Mouse (Mus musculus) monocyte, adult 5-6 weeks (primary cell): Measurements from ENCODE around the gene Bsdc1. TPM values are rescaled to one million over a fixed set of nuclear protein-coding genes. Genes with fewer than 3 reads are reported as not detected.

Experiments
- ATAC-seq: fragments of 153-309, 156-312 bp; replicated peaks from 2 replicates; pipeline ENCODE4 v1.8.0; 2017; ENCODE audit warnings: mild to moderate bottlenecking; ENCODE audit not compliant: low TSS enrichment, insufficient number of reproducible peaks, severe bottlenecking, poor library complexity, low FRiP score
- total RNA-seq: library from RNA; stranded (forward); fragments of 200-1000, 200-491, 200-594 nt; gene quantifications from 3 replicates; pipeline ENCODE4 v1.2.3, GENCODE M21; 2017

The Bsdc1 gene
- total RNA-seq, 1 experiment from 2014 or later = 52.5 TPM

DNA sequence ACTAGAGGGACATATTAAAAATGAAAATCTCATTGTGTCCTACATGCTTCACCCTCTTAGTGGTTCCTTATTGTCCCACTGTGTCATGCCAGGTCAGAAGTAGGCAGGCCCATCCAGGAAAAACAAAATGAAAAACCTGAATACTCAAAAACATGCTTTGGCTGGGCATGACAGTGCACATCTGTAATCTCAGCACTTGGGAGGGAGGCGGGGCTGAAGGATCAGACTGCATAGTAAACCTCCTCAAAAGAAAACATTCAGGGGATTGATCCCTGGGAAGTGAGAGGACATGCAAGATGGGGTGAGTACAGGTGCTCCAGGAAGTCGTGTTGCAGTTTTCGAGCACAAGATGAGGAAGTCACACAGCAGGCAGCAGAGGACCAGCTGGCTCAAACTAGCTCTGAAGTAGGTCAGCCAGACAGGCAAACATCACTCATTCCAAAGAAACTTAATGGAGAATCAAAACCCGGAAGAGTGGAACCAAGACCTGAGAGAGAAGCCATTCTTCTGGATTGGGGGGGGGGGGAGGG lies 3.0 kb downstream of the Bsdc1 start:
- no peak for ATAC-seq

DNA sequence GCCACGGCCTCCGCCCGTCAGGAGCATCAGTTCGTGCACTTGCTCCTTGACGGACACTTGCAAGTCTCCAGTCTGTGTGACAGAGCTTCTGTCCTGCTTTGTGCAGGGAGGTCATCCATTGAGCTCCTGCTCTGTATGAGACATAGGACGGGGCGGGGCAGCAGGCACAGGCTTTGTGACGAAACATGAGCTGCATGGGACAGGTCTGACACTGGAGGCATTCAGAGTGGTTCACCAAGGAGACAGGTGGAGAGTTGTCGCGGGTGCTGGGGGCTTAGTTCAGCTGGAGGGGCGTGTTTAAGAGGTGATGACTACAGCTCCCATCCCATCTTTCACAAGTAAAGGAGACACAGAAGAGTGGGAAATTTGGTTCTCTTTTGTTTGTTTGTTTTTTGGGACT lies 14.7 kb downstream of the Bsdc1 start:
- ATAC-seq = no peak

DNA sequence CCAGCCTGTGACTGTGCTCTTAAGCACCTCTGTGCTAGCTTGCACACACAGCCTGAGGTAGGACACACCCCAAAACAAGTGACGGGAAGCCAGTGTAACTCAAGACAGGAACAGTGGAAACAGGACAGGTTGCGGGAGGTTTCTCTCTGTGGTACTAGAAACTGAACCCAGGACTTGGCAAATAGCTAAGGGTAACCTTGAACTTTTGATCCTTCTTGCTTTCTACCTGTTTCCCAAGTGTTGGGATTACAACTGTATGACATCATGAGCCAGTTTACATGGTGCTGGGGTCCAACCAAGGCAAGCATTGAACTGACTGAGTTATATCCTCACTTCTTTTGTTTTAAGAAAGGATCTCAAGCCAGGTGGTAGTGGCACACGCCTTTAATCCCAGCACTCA lies 18.5 kb downstream of the Bsdc1 start:
- no peak for ATAC-seq

DNA sequence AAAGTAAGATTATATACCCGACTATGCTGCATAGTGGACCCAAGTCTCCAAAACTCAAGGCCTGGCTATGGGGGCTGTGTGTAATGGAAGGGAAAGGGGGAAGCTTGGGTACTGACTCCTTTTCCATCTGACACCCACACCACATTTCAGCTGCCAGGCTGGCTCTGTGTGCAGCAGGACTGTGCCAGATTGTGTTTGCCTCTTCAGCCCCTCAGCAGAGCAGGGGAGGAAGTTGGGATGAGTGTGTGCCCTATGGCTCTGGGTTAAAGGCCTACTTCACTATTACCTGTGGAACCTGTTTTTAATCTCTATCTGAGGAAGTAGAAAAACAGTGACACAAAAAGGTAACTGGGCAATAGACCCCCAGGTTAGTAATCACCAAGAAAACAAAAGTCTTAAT lies 19.7 kb downstream of the Bsdc1 start:
- ATAC-seq = no peak

DNA sequence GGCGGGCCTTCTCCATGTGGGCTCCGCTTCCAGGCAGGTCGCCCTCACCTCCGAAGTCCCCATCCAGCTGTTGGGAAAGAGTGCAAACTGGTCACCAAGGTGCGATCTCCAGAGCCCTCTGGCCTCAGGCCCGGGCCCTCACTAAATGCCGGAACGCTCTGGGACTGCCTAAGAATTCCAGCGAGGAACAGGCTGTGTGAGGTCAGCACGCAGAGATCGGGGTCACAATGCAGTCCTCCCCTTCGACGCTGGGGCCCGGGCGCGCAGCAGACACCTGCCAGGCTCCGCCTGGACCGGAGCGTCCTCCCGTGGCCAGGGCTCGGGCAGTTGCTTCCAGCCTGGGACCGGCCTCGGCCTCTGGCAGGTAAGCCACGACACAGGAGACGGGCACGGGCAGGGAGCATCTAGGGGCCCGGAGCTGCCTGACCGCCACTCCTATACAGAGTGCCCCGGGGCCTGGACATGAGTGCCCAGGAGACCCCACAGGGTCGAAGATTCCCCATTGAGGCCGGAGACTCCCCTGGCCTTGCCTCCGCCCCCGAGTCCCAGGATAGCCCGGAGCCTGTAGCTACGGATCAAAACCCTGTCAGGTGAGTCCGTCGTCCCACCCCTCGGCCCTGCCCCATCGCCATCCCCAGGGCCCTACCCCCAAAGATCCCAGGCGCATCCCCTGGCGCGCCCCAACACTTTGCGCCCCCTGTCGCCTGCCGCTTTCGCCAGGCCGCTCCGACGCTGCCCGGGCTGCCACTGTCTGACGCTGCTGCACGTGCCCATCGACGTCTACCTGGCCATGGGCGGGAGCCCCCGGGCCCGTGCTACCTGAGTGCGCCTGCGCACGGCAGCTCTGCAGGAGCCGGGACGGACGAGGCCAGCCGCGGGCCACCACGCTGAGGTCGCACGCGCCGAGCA lies 29.8 kb downstream of the Bsdc1 start, which contains the start of the genes Tssk3 and Fam229a:
Gene Tssk3 (minus strand): TSS at position 51 of the 909 bp plus-strand sequence.
Gene Fam229a (plus strand): TSS at position 219 of the 909 bp plus-strand sequence.
- no peak for ATAC-seq

DNA sequence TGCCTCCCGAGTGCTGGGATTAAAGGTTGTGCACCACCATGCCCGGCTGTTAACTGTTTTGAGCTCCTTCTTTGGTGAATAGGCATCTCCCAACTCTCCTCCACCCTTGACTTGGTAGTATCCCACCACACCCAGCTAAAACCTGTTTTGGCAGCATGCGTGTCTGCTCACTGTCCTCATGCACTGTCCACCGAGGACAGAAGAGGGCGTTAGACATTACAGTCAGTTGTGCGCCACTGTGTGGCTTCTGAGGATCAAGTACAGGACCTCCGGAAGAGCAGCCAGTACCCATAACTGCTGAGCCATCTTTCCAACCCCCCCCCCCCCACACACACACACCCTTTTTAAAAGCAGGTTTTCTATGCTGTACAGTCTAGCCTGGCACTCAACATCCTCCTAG lies 33.3 kb downstream of the Bsdc1 start:
- no peak for ATAC-seq

DNA sequence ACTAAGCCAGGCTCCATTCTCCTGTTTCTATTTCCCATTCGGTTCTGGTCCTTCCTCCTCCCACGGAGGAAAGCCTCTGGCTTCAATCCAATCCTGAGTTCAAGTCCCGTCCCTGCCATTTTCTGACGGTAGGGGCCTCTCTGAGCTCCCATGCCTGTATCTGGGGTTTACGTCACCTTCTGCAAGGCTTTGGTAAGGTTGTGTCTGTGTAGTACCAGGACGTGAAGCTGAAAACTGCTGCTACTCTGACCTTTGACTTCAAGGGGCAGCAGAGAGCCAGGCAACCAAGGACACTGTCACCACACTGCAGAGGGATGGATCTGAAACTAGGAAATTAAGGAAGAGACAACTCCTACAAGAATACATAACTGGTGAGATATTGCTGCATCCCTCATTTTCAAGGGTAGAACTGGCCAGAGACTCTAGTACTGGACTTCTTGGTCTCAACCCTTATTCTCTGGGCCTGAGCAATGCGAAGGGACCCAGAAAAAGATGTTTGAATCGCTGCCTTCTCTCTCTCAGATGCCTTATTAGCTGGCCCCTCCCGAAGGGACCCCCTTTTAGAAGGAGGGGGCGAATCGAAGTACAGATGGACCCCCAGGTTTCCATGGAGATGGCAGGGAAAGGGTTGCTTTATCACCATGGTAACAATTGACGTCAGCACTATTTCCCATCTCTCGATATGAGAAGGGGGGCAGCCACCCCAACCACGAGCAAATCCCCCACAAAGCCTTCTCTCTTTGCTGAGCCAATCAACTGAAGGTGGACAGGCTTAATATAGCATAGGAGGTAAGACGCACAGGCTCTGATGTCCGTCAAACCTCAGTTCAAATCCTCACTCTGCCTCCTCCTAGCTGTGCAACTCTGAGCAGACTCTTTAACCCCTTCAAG lies 34.5 kb downstream of the Bsdc1 start:
- ATAC-seq = peak; percentile 72

DNA sequence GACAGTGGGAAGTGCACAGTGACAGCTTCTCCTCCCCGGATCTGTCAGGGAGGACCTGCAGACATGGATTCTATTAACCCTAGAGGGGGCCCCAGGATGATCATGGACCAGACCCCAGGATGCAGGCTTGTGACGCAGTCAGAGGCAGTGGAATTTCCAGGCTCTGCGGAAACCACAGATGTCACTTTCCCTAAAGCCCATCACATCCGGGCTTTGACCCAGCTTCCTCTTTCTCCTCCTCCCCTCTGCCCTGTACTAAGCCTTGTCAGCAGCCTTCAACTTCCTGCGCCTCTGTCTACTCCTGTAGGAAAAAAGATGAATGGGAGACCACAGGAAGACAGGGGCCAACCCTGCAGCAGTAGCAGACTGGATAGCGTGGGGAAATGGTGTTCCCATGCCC lies 35.2 kb downstream of the Bsdc1 start:
- ATAC-seq = peak; percentile 48

DNA sequence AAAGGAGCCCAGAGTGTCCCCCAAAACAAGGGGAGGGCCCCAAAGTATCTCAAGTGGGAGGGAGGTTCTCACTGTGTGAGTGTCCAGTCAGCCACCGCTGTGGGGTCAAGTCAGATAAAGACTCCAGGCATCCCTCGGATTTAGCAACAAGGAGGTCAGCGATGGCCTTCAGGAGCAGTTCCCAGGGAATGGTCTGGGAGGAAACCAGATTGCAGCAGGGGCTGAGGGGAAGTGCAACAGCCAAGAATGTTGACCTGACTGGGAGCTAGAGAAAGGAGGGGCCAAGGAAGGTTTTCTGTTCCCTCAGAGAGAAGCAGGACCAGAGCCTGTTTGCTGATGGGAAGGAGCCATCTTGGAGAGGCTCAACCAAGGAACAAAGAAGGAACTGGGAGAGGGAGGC lies 37.6 kb downstream of the Bsdc1 start:
- no peak for ATAC-seq

DNA sequence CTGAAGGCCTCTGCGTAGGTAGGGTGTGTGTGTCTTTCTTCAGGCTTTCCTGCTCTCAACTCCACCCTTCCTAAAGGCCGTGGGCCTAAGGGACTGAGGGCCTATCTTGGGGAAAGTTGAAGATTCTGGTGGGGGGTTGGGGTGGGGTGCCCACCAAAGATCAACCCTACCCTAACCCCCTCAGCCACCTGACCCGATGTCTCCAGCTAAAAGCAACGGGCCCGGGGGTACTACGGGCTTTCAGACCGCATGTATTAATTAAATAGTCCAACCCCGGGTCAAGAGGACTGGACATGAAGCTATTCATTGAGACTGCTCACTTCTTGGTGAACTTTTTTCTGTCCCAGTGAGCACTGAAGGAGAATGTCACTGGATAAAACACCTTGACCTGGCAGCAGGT lies 38.6 kb downstream of the Bsdc1 start:
- no peak for ATAC-seq

DNA sequence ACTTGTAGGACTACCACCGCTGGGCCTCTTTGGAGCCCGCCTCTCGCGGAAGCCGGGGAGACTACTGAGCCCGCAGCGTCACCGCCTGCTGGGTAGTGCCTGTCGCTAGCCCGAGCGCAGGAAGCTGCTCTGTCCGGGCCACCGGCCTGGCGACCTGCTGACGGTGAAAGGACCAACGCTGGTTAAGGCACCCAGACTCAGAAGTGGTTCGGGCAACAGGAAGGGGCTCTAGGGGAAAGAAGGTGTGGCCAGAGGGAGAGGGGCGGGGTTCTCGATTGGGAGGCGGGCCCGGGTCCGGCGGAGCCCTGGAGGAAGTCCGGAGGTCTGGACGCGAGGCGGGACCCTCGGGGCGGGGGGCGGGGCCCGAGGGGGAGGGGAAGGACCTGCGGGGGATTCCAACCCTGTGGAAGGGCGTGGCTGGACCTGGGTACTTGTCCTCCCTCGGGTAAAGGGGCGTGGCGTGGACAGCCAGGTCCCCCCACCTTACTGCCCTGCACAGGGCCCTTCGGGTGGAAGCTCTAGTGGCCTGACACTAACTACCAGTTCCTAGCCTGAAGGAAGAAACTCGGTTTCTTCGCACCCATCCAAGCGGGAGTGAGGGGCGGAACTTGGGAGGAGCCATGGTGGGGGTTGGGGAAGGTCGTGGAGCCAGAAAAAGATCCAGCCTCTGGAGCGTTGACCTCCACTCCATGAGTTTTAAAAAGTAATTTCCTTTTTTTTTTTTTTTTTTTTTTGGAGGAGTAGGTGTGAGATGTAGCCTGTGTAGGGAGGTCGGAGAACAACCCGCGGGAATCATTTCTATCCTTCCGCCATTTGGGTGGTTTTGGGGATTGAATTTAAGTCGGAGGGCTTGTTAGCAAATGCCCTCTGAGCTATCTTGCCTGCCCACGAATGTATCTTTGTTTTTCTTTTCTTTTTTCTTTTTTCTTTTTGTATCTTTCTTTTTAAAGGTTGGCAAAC lies 39.5 kb downstream of the Bsdc1 start:
- ATAC-seq = peak; percentile 69

DNA sequence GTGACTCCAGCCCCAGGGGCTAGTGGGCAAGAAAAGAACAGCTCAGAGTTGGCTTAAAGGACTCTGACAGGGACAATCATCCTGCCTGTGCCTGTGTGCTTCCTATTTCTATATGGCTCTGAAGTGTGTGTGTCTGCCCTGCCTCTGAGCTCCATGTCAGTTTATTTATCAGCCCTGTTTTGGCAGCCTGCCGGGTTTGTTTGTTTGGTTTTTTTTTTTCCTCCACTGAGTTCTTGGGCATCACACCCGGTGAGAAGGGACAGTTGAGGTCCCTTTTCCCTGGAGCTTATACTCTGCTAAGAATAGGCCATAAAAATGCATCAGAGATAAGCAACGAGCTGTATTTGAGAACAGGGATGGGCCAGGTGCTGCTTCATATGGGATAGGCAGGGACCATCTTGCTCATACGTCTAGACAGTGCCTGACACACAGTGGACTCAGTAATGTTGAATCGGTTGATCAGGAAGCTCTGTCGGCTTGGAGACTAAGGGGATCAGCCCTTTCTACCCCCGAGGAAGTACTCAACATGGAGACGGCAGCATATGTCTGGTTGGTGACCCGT lies 41.0 kb downstream of the Bsdc1 start:
- no peak for ATAC-seq

DNA sequence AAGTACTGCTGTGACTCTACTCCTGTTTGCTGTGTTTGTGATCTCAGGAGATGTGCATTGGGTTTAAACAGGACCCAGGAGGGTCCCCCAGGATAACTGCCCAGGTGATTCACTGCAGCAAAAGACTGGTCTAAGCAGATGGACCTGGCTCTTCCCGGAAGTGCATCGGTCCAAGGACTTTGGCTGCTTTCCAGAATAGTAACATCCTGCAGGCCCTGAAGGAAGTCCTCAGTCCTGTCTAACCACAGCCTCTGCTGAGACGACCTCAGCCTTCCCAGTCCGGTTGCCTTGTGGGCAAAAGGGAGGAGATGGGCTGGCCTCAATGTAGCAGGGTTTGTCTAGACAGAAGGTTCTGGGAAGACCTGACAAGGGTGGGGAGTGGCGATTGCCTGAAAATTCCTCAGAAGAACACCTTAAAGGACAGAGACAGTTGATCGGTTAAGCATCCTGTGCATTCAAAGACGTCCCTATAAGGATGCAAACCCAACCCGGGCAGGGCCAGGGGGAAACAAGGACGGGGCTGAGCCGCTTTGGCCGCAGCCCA lies 41.6 kb downstream of the Bsdc1 start:
- no peak for ATAC-seq

DNA sequence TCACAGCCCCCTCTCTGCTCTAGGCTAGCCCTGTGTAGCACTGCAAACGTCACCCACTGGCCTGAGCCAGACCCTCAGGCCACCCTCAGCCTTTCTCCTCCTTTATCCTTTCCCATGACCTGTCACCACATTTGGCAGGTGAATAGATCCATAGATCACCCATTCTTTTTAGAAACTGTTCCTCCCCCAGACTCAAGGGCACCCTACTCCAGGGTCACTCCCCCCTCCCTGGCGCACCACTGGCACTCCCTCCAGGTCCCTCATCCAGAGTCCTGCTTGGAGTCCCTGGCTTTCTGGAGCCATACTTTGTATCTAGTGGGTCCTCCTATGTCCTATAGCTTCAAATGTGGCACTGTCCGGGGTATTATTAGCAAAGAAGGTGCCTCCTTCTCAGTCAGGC lies 44.1 kb downstream of the Bsdc1 start:
- no peak for ATAC-seq

DNA sequence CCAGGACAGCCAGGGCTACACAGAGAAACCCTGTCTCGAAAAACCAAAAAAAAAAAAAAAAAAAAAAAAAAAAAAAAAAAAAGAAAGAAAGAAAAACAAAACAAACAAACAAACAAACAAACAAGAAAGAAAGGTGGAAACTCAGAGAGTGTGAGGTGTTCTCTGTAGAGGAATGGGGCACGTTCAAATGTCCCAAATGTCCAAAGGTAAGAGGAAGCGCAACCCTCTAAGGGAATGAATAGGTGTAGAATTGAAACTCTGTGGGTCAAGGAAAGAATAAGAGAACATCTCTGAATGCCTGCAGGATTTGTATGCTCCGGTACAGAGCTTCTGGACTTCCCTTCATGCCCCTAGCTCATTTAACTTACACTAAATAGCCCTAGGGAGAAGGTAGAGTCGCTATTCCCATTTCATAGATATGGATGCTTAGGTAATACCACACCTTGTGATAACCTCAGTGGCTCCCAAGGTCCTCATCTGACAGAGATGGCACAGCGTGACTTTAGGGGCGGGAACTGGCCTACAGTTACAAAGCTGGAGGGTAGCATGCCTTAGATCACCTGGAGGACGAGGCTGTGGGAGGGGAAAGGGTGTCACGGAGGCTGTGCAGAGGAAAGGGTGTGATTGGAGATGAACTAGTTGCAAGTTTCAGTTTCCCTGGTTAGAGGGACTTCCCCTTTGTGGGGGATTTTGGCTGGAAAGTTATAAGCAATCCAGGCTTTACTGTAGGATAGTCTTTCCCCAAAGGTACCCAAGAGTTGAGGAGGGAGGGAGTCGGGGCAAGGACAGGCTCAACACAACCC lies 46.3 kb downstream of the Bsdc1 start:
- peak; percentile 62 for ATAC-seq

DNA sequence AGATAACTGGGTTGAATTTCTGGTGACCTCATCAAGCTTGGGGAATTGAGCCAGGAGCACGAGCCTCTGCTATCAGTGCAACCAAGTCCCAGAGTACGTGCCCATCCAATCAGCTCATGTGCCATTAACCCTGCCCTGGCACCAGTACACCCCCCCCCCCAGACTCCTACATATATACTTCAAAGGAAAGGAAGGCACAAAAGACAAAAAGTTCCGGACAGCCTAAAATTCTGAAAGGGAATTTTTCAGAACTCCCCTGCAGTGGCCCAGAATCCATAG lies 46.8 kb downstream of the Bsdc1 start:
- no peak for ATAC-seq
